Mouse (Mus musculus): ENCODE measurements around the gene Sync.

DNA sequence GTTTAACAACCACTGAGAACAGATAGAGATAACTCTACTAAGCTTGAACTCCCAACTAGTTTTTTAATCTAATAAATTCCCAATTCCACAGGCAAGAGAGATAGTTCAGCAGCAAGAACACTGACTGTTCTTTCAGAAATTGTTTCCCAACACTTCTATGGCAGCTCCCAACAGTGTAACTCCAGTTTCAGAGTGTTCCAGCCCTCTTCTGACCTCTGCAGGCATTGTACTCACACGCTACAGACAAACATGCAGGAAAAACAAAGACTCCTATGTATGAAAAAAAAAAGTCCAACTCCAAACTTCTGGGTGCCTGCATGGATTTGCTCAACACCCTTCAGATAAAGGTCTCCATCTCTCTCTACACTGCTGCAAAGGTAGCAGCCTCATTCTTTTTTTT is 45.4 kb downstream of the Sync start:
- TF ChIP-seq CTCF (IDR thresholded peaks at IDR 0.05; ENCODE audit: low read depth, low read length) (no peak), POLR2A (IDR thresholded peaks at IDR 0.05; ENCODE audit: extremely low read depth, insufficient read depth, low read length) (no peak)

Measured in liver, adult 2 months (tissue).